Mouse (Mus musculus): ENCODE measurements around the gene 3110070M22Rik.

- no peak for TF ChIP-seq CTCF (IDR thresholded peaks at IDR 0.05)
- no peak for TF ChIP-seq EP300 (IDR thresholded peaks at IDR 0.05)
These were observed 829 bp downstream of the 3110070M22Rik start for GRCm38 (mm10) chr13:119487354-119487753.
